Mouse (Mus musculus) heart, adult 8-10 months (tissue): Measurements from ENCODE around the gene Gm8677. TPM values are rescaled to one million over a fixed set of nuclear protein-coding genes. Genes with fewer than 3 reads are reported as not detected.
"Not testable (repeated sequence)": the region's sequence is repeated elsewhere in the genome, so short reads cannot be mapped to it uniquely, and the experiment has no call there.

Source experiments
- DNase-seq: peaks from one replicate; pipeline ENCODE4 v3.0.0; 2022; ENCODE audit warnings: low spot score
- total RNA-seq, 4 experiments: library from RNA; stranded (reverse); gene quantifications; 2 replicates each; pipeline ENCODE4 v1.2.4; 2022

The Gm8677 gene
- not detected for total RNA-seq

DNA sequence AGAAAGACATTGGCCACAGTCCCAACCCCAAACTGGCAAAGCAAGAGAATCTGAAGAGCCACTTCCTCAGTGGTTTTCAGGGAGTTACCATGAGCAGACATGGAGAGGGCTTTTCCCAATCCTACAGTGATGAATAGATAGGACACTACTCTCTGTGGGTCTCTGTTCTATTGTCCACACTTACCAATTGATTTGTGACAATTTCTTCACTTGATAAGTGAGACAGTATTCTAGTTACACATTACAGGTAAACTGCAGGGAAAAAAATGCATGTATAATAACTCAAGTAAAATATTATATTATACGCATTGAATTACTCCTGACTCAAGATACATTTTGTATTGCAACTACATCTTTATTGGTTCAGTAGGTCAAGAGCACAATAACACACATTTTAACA, at the start of gene Gm8677:
Gm8677 (minus strand) TSS at position 101 of the 400 bp plus-strand sequence.
- not testable (repeated sequence) for DNase-seq

DNA sequence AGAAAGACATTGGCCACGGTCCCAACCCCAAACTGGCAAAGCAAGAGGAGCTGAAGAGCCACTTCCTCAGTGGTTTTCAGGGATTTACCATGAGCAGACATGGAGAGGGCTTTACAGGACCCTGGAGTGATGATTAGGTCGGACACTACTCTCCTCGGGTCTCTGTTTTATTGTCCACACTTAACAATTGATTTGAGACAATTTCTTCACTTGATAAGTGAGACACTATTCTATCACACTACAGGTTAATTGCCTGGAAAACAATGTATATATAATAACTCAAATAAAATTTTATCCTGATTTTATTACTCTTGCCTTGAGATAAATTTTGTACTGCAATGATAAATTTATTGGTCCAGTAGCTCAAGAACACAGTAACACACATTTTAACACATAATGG, 30.6 kb upstream of the Gm8677 start, which contains the start of gene Gm4201:
Gm4201 (minus strand) TSS at position 101 of the 400 bp plus-strand sequence.
- not testable (repeated sequence) for DNase-seq

DNA sequence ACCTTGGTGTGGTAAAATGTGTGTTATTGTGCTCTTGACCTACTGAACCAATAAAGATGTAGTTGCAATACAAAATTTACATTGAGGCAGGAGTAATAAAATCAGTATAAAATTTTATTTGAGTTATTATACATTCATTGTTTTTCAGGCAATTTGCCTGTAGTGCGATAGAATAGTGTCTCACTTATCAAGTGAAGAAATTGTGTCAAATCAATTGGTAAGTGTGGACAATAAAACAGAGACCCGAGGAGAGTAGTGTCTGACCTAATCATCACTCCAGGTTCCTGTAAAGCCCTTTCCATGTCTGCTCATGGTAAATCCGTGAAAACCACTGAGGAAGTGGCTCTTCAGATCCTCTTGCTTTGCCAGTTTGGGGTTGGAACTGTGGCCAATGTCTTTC, 12.0 kb downstream of the Gm8677 start, which contains the start of gene Vmn1r152:
Vmn1r152 (plus strand) TSS at position 301 of the 400 bp plus-strand sequence.
- not testable (repeated sequence) for DNase-seq

DNA sequence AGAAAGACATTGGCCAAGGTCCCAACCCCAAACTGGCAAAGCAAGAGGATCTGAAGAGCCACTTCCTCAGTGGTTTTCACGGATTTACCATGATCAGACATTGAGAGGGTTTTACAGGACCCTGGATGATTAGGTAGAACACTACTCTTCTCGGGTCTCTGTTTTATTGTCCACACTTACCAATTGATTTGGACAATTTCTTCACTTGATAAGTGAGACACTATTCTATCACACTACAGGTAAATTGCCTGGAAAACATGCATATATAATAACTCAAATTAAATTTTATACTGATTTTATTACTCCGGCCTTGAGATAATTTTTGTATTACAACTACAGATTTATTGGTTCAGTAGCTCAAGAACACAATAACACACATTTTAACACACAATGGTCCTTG, 35.1 kb downstream of the Gm8677 start, which contains the start of gene Vmn1r151:
Vmn1r151 (minus strand) TSS at position 101 of the 400 bp plus-strand sequence.
- DNase-seq, result not testable (repeated sequence)

Other genes starting within 250 kb of the Gm8677 start
- not detected for gene Gm4187, start 205.2 kb downstream of the Gm8677 start, total RNA-seq
- gene Gm8660, start 163.8 kb downstream of the Gm8677 start, total RNA-seq, result not detected
- gene Vmn1r148, start 121.3 kb downstream of the Gm8677 start, total RNA-seq, result not detected
- gene Vmn1r149, start 96.7 kb downstream of the Gm8677 start, total RNA-seq, result not detected
- not detected for gene Gm10665, start 70.8 kb downstream of the Gm8677 start, total RNA-seq
- gene Vmn1r151, start 35.2 kb downstream of the Gm8677 start, total RNA-seq, result not detected
- gene Vmn1r152, start 11.9 kb downstream of the Gm8677 start, total RNA-seq, result not detected
- not detected for gene Gm4201, start 30.5 kb upstream of the Gm8677 start, total RNA-seq
- gene Gm4565, start 53.2 kb upstream of the Gm8677 start, total RNA-seq, result not detected
- not detected for gene Vmn1r155, start 123.1 kb upstream of the Gm8677 start, total RNA-seq
- not detected for gene Gm8693, start 157.4 kb upstream of the Gm8677 start, total RNA-seq
- gene Gm4567, start 184.8 kb upstream of the Gm8677 start, total RNA-seq, result not detected
- gene Vmn1r157, start 226.8 kb upstream of the Gm8677 start, total RNA-seq, result not detected